Mouse (Mus musculus): ENCODE results near the gene Irf4.

DNA sequence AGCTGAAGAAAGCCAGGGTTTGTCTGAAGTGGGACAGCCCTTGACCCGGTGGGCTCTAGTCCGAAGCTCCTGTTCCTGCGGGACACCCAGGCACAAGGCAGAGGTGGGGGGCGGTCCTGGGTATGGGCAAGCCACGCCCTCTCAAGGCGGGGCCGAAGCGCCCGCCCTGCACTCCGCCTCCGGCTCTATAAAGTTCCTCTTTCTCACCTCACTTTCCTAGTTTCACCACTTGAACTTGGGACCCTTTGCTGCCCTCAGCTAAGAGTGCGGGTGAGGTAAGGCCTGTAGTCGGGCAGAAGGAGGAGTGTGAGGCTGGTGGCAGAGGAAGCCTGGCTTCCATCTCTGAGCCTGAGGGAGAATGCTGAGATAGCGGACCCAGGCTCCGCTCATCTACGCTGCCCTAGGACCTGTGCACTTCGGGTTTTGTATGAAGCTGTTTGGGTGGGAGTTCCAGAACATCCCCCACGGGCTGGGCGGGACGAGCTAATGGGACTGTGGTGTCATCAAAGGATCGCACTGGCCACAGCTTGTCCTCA, at the start of gene Irf4:
- no peak for TF ChIP-seq POLR2A (IDR thresholded peaks at IDR 0.05; ENCODE audit: control insufficient read depth, low read depth, low read length)
- no peak for TF ChIP-seq CTCF (IDR thresholded peaks at IDR 0.05; ENCODE audit: control insufficient read depth, insufficient read depth, insufficient replicate concordance, low read depth, low read length)
